Comparison of ENCODE assay signal across 12 mouse cellular contexts in genomic region chr12:31148417-31149356, GRCm38 (mm10).
DNase-seq lines count a peak whose midpoint lies in the region; ATAC-seq and TF ChIP-seq lines count a peak whose summit lies in the region.
"Had no signal": no experiment of that assay in that cellular context is flagged by ENCODE, and none has a peak within 500 bp of the region (broad histone marks: within the 10 kb centered on the region; RNA-seq: fewer than 3 reads in every experiment).

No protein-coding gene starts in this region.

- TF ChIP-seq CTCF in intestine, postnatal 0 days (IDR thresholded peaks at IDR 0.05; ENCODE audit: low read depth) = peak; percentile 35

- no peaks in the 10 kb centered on the region for H3K9me3 ChIP-seq in intestine, postnatal 0 days (ENCODE audit: control insufficient read depth)
- H3K9me3 ChIP-seq in intestine, embryonic 16.5 days (ENCODE audit: control insufficient read depth, low read length) = no peaks in the 10 kb centered on the region
- no peaks in the 10 kb centered on the region for H3K9me3 ChIP-seq in lung, embryonic 16.5 days (ENCODE audit: control insufficient read depth, low read length)
- H3K9me3 ChIP-seq: hindbrain, embryonic 15.5 days; limb, embryonic 12.5 days had no signal

- H3K36me3 ChIP-seq in intestine, postnatal 0 days (ENCODE audit: control insufficient read depth, insufficient read depth) = no peaks in the 10 kb centered on the region
- H3K36me3 ChIP-seq in intestine, embryonic 16.5 days (ENCODE audit: control insufficient read depth, insufficient read depth, low read length) = no peaks in the 10 kb centered on the region
- no peaks in the 10 kb centered on the region for H3K36me3 ChIP-seq in lung, embryonic 16.5 days (ENCODE audit: control insufficient read depth, insufficient read depth, low read length)
- H3K36me3 ChIP-seq: hindbrain, embryonic 15.5 days; limb, embryonic 12.5 days had no signal

- DNase-seq in embryo, embryonic 10.5 days (ENCODE audit: low spot score) = peak; percentile 38
- peak; percentile 37 for DNase-seq in kidney, adult 18-20 months
- no peak for DNase-seq in layer of hippocampus, adult 8-10 months (ENCODE audit: low spot score in 2 of 2)
- no peak for DNase-seq in right cerebral cortex, postnatal 25 days
- DNase-seq: cerebellum, adult 8-10 months had no signal

- no peaks in the 10 kb centered on the region for H3K27me3 ChIP-seq in intestine, postnatal 0 days (replicated peaks; ENCODE audit: control insufficient read depth, insufficient read depth, low read length)
- H3K27me3 ChIP-seq in intestine, embryonic 16.5 days (replicated peaks; ENCODE audit: control insufficient read depth, insufficient read depth, low read length) = no peaks in the 10 kb centered on the region
- no peaks in the 10 kb centered on the region for H3K27me3 ChIP-seq in lung, embryonic 16.5 days (ENCODE audit: control insufficient read depth, insufficient read depth, low read depth, low read length)
- H3K27me3 ChIP-seq: hindbrain, embryonic 15.5 days; limb, embryonic 12.5 days had no signal

- H3K4me2 ChIP-seq in intestine, postnatal 0 days (replicated peaks; ENCODE audit: low read depth) = no peak overlapping the region
- H3K4me2 ChIP-seq in intestine, embryonic 16.5 days (ENCODE audit: low read depth, low read length) = no peak overlapping the region
- H3K4me2 ChIP-seq in lung, embryonic 16.5 days (ENCODE audit: low read depth, low read length) = no peak overlapping the region
- H3K4me2 ChIP-seq: hindbrain, embryonic 15.5 days; limb, embryonic 12.5 days had no signal

- H3K27ac ChIP-seq in intestine, postnatal 0 days (ENCODE audit: low read depth, low read length) = no peak overlapping the region
- no peak overlapping the region for H3K27ac ChIP-seq in intestine, embryonic 16.5 days (ENCODE audit: low read length)
- H3K27ac ChIP-seq in lung, embryonic 16.5 days (ENCODE audit: low read length) = peak overlapping the region; percentile 79
- H3K27ac ChIP-seq: hindbrain, embryonic 15.5 days; layer of hippocampus, adult 2 months; limb, embryonic 12.5 days; macrophage had no signal

- no peak for ATAC-seq in intestine, postnatal 0 days
- no peak for ATAC-seq in intestine, embryonic 16.5 days
- peak; percentile 91 for ATAC-seq in lung, embryonic 16.5 days (ENCODE audit: low read depth)

- 65% methylated on average over 11 of the region's 11 CpGs for WGBS in intestine, postnatal 0 days
- 67% methylated on average over 11 of the region's 11 CpGs for WGBS in intestine, embryonic 16.5 days
- WGBS in lung, embryonic 16.5 days = 29% methylated on average over 11 of the region's 11 CpGs

- H3K9ac ChIP-seq in intestine, postnatal 0 days (ENCODE audit: low read depth, low read length) = no peak overlapping the region
- H3K9ac ChIP-seq in intestine, embryonic 16.5 days (ENCODE audit: low read depth, low read length) = no peak overlapping the region
- H3K9ac ChIP-seq in lung, embryonic 16.5 days (ENCODE audit: low read length) = no peak overlapping the region
- H3K9ac ChIP-seq: hindbrain, embryonic 15.5 days; limb, embryonic 12.5 days had no signal

- H3K4me3 ChIP-seq in intestine, postnatal 0 days (ENCODE audit: low read depth, low read length) = no peak overlapping the region
- no peak overlapping the region for H3K4me3 ChIP-seq in intestine, embryonic 16.5 days (ENCODE audit: low read length)
- no peak overlapping the region for H3K4me3 ChIP-seq in lung, embryonic 16.5 days (ENCODE audit: low read length)
- H3K4me3 ChIP-seq: hindbrain, embryonic 15.5 days; layer of hippocampus, adult 2 months; limb, embryonic 12.5 days had no signal

- H3K4me1 ChIP-seq in intestine, postnatal 0 days (replicated peaks; ENCODE audit: control insufficient read depth, insufficient read depth, low read length) = no peaks in the 10 kb centered on the region
- peaks cover 4% of the 10 kb centered on the region; the same call in 1 of the 2 replicates for H3K4me1 ChIP-seq in intestine, embryonic 16.5 days (ENCODE audit: control insufficient read depth, insufficient read depth, low read length)
- peaks cover 19% of the 10 kb centered on the region for H3K4me1 ChIP-seq in lung, embryonic 16.5 days (replicated peaks; ENCODE audit: control insufficient read depth, insufficient read depth, low read length)
- H3K4me1 ChIP-seq: hindbrain, embryonic 15.5 days; limb, embryonic 12.5 days had no signal

Comparison
In these comparisons a context has a peak if more than half of its experiments do, and no peak if none do; other contexts are left out.
1. DNase-seq: peak in embryo, embryonic 10.5 days (single experiment) and kidney, adult 18-20 months (single experiment); none in layer of hippocampus, adult 8-10 months (0 of 2) and right cerebral cortex, postnatal 25 days (single experiment).